Mouse (Mus musculus) CH12.LX (cell line): ENCODE results near the gene Mybphl. TPM values are rescaled to one million over a fixed set of nuclear protein-coding genes. Genes with fewer than 3 reads are reported as not detected.

ENCODE experiments used
- DNase-seq: peaks from one replicate; pipeline ENCODE4 v3.0.0-alpha.2; 2013; ENCODE audit errors: extremely low read depth
- H3K27ac ChIP-seq: 2 replicates; pipeline ENCODE4 v1.5.1; 2012; ENCODE audit warnings: low read depth, mild to moderate bottlenecking, control low read depth, moderate library complexity; ENCODE audit not compliant: insufficient read depth
- H3K27me3 ChIP-seq: replicated peaks from 2 replicates; pipeline ENCODE3; 2012; ENCODE audit warnings: inconsistent platforms
- H3K36me3 ChIP-seq, 2 experiments: replicated peaks in 1 of 2; 2 replicates each; pipeline versions ENCODE3 to v1.6.1; 2012; ENCODE audit warnings: inconsistent platforms in 1 of 2, low read length in 1 of 2, mild to moderate bottlenecking in 1 of 2, mixed read lengths in 1 of 2, moderate library complexity in 1 of 2; ENCODE audit not compliant: control insufficient read depth in 1 of 2, insufficient read depth in 1 of 2
- H3K4me1 ChIP-seq, 2 experiments: 2 replicates each; pipeline ENCODE4 v1.6.1; 2012; ENCODE audit warnings: inconsistent platforms in 1 of 2, moderate library complexity in 1 of 2; ENCODE audit not compliant: insufficient read depth in 2 of 2, control insufficient read depth in 1 of 2
- H3K4me2 ChIP-seq: 2 replicates; pipeline ENCODE4 v1.6.1; 2012; ENCODE audit warnings: low read depth, mild to moderate bottlenecking, control low read depth; ENCODE audit not compliant: poor library complexity, insufficient read depth, severe bottlenecking
- H3K4me3 ChIP-seq, 3 experiments: fragments of 150-350 bp in 1 of 3; sonication (generic) in 1 of 3; replicated peaks in 1 of 3; 2 replicates each; pipeline versions ENCODE3 to v1.5.1; 2011 to 2012; ENCODE audit warnings: low read depth in 2 of 3, low read length in 2 of 3, mild to moderate bottlenecking in 2 of 3, moderate library complexity in 2 of 3, control low read depth in 1 of 3, improper control_type of control experiment in 1 of 3, inconsistent platforms in 1 of 3, mixed read lengths in 1 of 3; ENCODE audit not compliant: poor library complexity in 1 of 3
- H3K79me2 ChIP-seq: replicated peaks from 2 replicates; pipeline ENCODE4 v1.6.1; 2012; ENCODE audit warnings: mild to moderate bottlenecking, moderate library complexity; ENCODE audit not compliant: control insufficient read depth, poor library complexity, insufficient read depth, severe bottlenecking; ENCODE audit errors: extremely low read depth
- H3K9ac ChIP-seq: 2 replicates; pipeline ENCODE4 v1.6.1; 2012; ENCODE audit warnings: low read depth, mild to moderate bottlenecking, control low read depth, moderate library complexity; ENCODE audit not compliant: insufficient read depth
- H3K9me3 ChIP-seq: replicated peaks from 2 replicates; pipeline ENCODE3; 2012; ENCODE audit warnings: low read length, inconsistent platforms, mixed read lengths
- CHD1 ChIP-seq: IDR thresholded peaks from 2 replicates; pipeline ENCODE4 v1.6.1; 2012; ENCODE audit warnings: low read depth, low read length, improper control_type of control experiment, inconsistent platforms
- CTCF ChIP-seq, 2 experiments: IDR thresholded peaks in 1 of 2; conservative IDR thresholded peaks in 1 of 2; 2 replicates each; pipeline ENCODE4 v1.5.1; 2011 to 2012; ENCODE audit warnings: low read depth in 2 of 2, low read length in 2 of 2, improper control_type of control experiment in 1 of 2, inconsistent platforms in 1 of 2, mild to moderate bottlenecking in 1 of 2, moderate library complexity in 1 of 2
- E2F4 ChIP-seq: IDR thresholded peaks from 2 replicates; pipeline ENCODE4 v1.6.1; 2011; ENCODE audit warnings: low read depth, low read length, improper control_type of control experiment; ENCODE audit not compliant: insufficient replicate concordance
- ELF1 ChIP-seq: IDR thresholded peaks from 2 replicates; pipeline ENCODE4 v1.6.1; 2014; ENCODE audit warnings: low read depth, mild to moderate bottlenecking, inconsistent platforms, low read length, improper control_type of control experiment
- EP300 ChIP-seq: IDR thresholded peaks from 2 replicates; pipeline ENCODE4 v1.6.1; 2011; ENCODE audit warnings: low read length, improper control_type of control experiment
- ETS1 ChIP-seq: conservative IDR thresholded peaks from 2 replicates; pipeline ENCODE4 v1.6.1; 2012; ENCODE audit warnings: low read depth, mild to moderate bottlenecking, inconsistent platforms, low read length, improper control_type of control experiment, moderate library complexity
- HCFC1 ChIP-seq: IDR thresholded peaks from 2 replicates; pipeline ENCODE4 v1.6.1; 2012; ENCODE audit warnings: low read depth, mild to moderate bottlenecking, inconsistent platforms, low read length, improper control_type of control experiment
- JUN ChIP-seq: IDR thresholded peaks from 2 replicates; pipeline ENCODE4 v1.6.1; 2011; ENCODE audit warnings: low read depth, mild to moderate bottlenecking, low read length, improper control_type of control experiment, moderate library complexity; ENCODE audit not compliant: insufficient read depth
- JUND ChIP-seq: conservative IDR thresholded peaks from 2 replicates; pipeline ENCODE4 v1.6.1; 2011; ENCODE audit warnings: low read depth, low read length, improper control_type of control experiment
- KAT2A ChIP-seq: IDR thresholded peaks from 2 replicates; pipeline ENCODE4 v1.6.1; 2012; ENCODE audit warnings: low read length, improper control_type of control experiment, inconsistent platforms; ENCODE audit not compliant: insufficient replicate concordance
- MAFK ChIP-seq: IDR thresholded peaks from 2 replicates; pipeline ENCODE4 v1.6.1; 2011; ENCODE audit warnings: low read length, improper control_type of control experiment; ENCODE audit not compliant: insufficient replicate concordance
- MAX ChIP-seq: IDR thresholded peaks from 2 replicates; pipeline ENCODE4 v1.6.1; 2011; ENCODE audit warnings: low read length, improper control_type of control experiment
- MEF2A ChIP-seq: IDR thresholded peaks from 2 replicates; pipeline ENCODE4 v1.6.1; 2014; ENCODE audit warnings: low read depth, mild to moderate bottlenecking, inconsistent platforms, low read length, improper control_type of control experiment, borderline replicate concordance
- NRF1 ChIP-seq: IDR thresholded peaks from 2 replicates; pipeline ENCODE4 v1.6.1; 2014; ENCODE audit warnings: low read depth, mild to moderate bottlenecking, inconsistent platforms, low read length, improper control_type of control experiment, moderate library complexity
- PAX5 ChIP-seq: IDR thresholded peaks from 2 replicates; pipeline ENCODE4 v1.6.1; 2012; ENCODE audit warnings: low read length, inconsistent platforms, mixed read lengths
- POLR2AphosphoS2 ChIP-seq: IDR thresholded peaks from 2 replicates; pipeline ENCODE4 v1.6.1; 2011; ENCODE audit warnings: low read depth, low read length, improper control_type of control experiment
- RCOR1 ChIP-seq: conservative IDR thresholded peaks from 2 replicates; pipeline ENCODE4 v1.6.1; 2012; ENCODE audit warnings: low read depth, mild to moderate bottlenecking, inconsistent platforms, low read length, improper control_type of control experiment
- SIN3A ChIP-seq: IDR thresholded peaks from 2 replicates; pipeline ENCODE4 v1.6.1; 2012; ENCODE audit warnings: low read length, improper control_type of control experiment, inconsistent platforms
- SMC3 ChIP-seq: IDR thresholded peaks from 2 replicates; pipeline ENCODE4 v1.6.1; 2011; ENCODE audit warnings: low read depth, low read length, improper control_type of control experiment
- TBP ChIP-seq: conservative IDR thresholded peaks from 2 replicates; pipeline ENCODE4 v1.6.1; 2011; ENCODE audit warnings: low read depth, low read length, improper control_type of control experiment
- TCF12 ChIP-seq: IDR thresholded peaks from 2 replicates; pipeline ENCODE4 v1.6.1; 2014; ENCODE audit warnings: low read depth, mild to moderate bottlenecking, inconsistent platforms, low read length, improper control_type of control experiment
- USF1 ChIP-seq: IDR thresholded peaks from 2 replicates; pipeline ENCODE4 v1.6.1; 2014; ENCODE audit warnings: low read depth, mild to moderate bottlenecking, inconsistent platforms, low read length, improper control_type of control experiment
- ZC3H11A ChIP-seq: IDR thresholded peaks from 2 replicates; pipeline ENCODE4 v1.6.1; 2012; ENCODE audit warnings: low read depth, mild to moderate bottlenecking, inconsistent platforms, low read length, improper control_type of control experiment
- ZNF384 ChIP-seq: IDR thresholded peaks from 2 replicates; pipeline ENCODE4 v1.6.1; 2012; ENCODE audit warnings: low read depth, low read length, improper control_type of control experiment, inconsistent platforms
- dilution Hi-C: fragments of 300-500 bp; cut with MboI; formaldehyde crosslinking; loops from 2 replicates; pipeline ENCODE4 v1.14.3; 2020; ENCODE audit warnings: low sequenced_read_pairs; ENCODE audit not compliant: extremely low pct_unique_long_range_greater_than_20kb, extremely low pct_ligation_motif_present
- in situ Hi-C: fragments of 300-500 bp; cut with MboI; formaldehyde crosslinking; loops from 3 replicates; pipeline ENCODE4 v1.14.3; 2019; ENCODE audit warnings: low sequenced_read_pairs, low pct_ligation_motif_present, low pct_unique_long_range_greater_than_20kb, mixed read lengths
- polyA plus RNA-seq: library from polyadenylated mRNA; unstranded; fragments of >175 nt; gene quantifications from 2 replicates; pipeline ENCODE4 v1.2.1, GENCODE M21; 2012; ENCODE audit warnings: low read depth; ENCODE audit not compliant: insufficient read length
- total RNA-seq, 2 experiments: library from RNA; depleted of rRNA; stranded (reverse); fragments of 300-350 nt in 1 of 2; fragments of >200 nt in 1 of 2; gene quantifications; 2 replicates each; pipeline ENCODE4 v1.2.3; 2012 to 2014

The Mybphl gene
- total and polyA plus RNA-seq, 3 experiments = not detected

DNA sequence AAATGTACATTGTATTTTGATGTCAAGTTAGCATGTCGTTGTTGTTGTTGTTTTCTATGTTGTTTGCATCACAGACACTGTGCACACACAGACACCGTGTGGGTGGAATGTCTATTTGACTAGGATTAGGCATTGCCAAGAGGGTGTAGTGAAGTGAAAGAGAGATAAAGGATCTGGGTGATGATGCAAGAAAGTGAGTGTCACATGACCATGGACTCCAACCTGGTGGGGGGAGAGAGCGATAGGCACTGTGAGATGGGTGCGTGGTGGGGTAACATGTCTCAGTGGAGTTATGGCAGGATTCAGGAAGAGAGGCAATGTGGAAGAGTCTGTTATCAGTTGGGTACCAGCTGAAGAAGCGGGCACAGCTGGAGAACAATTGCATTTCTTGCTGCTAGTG lies 4.0 kb downstream of the Mybphl start:
- dilution Hi-C loops (no loop called here), in situ Hi-C loops (no loop called here)
- DNase-seq = no peak
- H3K9ac ChIP-seq = no peak overlapping the region
- H3K9me3 ChIP-seq = no peaks in the 10 kb centered on the region
- H3K4me3 ChIP-seq = no peak overlapping the region
- TF ChIP-seq E2F4 (no peak), SIN3A (no peak), TCF12 (no peak), JUN (no peak), ELF1 (no peak), POLR2AphosphoS2 (no peak), MAX (no peak), SMC3 (no peak), MAFK (no peak), HCFC1 (no peak), PAX5 (no peak), ZC3H11A (no peak), RCOR1 (no peak), ETS1 (no peak), NRF1 (no peak), USF1 (no peak; the same call in 1 of the 2 replicates), CHD1 (no peak), JUND (no peak), ZNF384 (no peak)
- no peak overlapping the region for H3K4me2 ChIP-seq
- no peaks in the 10 kb centered on the region for H3K27me3 ChIP-seq
- peaks cover 0 to 14% of the 10 kb centered on the region in 2 experiments; a peak in 1 of 4 replicates for H3K4me1 ChIP-seq
- H3K79me2 ChIP-seq = no peaks in the 10 kb centered on the region
- H3K27ac ChIP-seq = no peak overlapping the region
- H3K36me3 ChIP-seq = peaks cover 0 to 46% of the 10 kb centered on the region in 2 experiments

DNA sequence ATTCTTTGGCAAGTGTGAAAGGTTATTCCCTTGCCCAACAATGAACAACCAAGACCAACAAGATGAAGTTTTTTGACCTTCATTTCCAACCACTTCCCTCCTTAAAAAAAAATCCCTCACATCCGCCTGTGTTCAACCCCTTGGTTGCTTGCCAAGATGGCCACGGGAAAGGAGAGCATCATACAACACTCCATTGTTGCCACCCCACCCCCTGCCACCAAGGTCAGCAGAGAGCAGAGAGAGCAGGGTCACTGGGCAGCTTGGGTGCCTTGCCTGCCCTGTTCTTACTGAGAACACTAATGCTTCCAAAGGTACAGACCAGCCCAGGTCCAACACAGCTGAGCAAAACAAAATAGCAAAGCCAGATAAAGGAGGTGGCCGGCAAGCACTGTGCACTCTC lies 7.6 kb downstream of the Mybphl start:
- no peak for DNase-seq
- H3K4me1 ChIP-seq = peaks cover 0 to 12% of the 10 kb centered on the region in 2 experiments; a peak in 1 of 4 replicates
- H3K4me2 ChIP-seq = no peak overlapping the region
- no peak overlapping the region for H3K4me3 ChIP-seq
- no peak overlapping the region for H3K27ac ChIP-seq
- H3K9me3 ChIP-seq = no peaks in the 10 kb centered on the region
- no peak overlapping the region for H3K9ac ChIP-seq
- dilution Hi-C loops = no loop called here
- H3K27me3 ChIP-seq = no peaks in the 10 kb centered on the region
- no peak for TF ChIP-seq ETS1
- TF ChIP-seq TCF12 = no peak
- no peak for TF ChIP-seq USF1
- TF ChIP-seq HCFC1 = no peak
- TF ChIP-seq KAT2A = no peak
- no peak for TF ChIP-seq CHD1
- TF ChIP-seq EP300 = no peak
- TF ChIP-seq CTCF (conservative IDR thresholded peaks at IDR 0.05 in 1 of 2, IDR thresholded peaks at IDR 0.05 in 1 of 2; ENCODE audit: low read depth in 2 of 2, low read length in 2 of 2) = no peak
- TF ChIP-seq MEF2A = no peak
- TF ChIP-seq RCOR1 = no peak
- TF ChIP-seq TBP = no peak
- in situ Hi-C loops = no loop called here
- H3K79me2 ChIP-seq = no peaks in the 10 kb centered on the region
- H3K36me3 ChIP-seq = peaks cover 0 to 56% of the 10 kb centered on the region in 2 experiments
